Mouse (Mus musculus): ENCODE measurements around the gene Zmiz1.

Gene Zmiz1

GRCm38 (mm10) chr14:25574047-25574870, 115.3 kb downstream of the Zmiz1 start:
- POLR2A ChIA-PET, result interaction anchor here (0.5 to 7.4 kb wide), 18 partner anchors 12 to 215 kb away, joined by 3 to 43 read pairs (median 4); no protein-coding TSS in a partner anchor
- CTCF ChIA-PET, result interaction anchor here (0.6 to 2.3 kb wide), 13 partner anchors 8 to 226 kb away, joined by 3 to 9 read pairs (median 4); no protein-coding TSS in a partner anchor

DNA sequence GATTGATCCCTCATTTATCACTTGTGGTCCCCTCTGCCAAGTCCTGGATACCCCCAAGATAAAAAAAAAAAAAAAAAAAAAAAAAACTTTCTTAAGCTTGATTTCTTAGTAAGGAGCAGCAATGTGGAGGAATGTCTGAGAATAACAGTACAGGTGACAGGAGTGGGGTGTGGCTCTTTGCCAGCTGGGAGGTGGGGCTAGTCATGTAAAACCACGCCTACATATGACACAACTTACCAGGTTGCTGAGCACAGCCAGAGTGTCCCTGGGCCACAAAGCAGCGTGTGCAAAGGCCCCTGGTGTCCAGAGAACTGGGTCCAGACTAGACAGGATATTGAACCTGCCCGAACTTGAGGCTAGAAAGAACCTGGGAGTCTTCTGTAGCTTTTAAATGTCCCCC, 117.7 kb downstream of the Zmiz1 start:
- ChIA-PET POLR2A (interaction anchor here in 3 of 4 experiments (0.6 to 7.4 kb wide), 14 partner anchors 11 to 657 kb away, joined by 3 to 43 read pairs (median 4); no protein-coding TSS in a partner anchor), CTCF (interaction anchor here in 3 of 4 experiments (0.6 to 2.9 kb wide), 7 partner anchors 9 to 715 kb away, joined by 3 to 15 read pairs (median 8); no protein-coding TSS in a partner anchor)

DNA sequence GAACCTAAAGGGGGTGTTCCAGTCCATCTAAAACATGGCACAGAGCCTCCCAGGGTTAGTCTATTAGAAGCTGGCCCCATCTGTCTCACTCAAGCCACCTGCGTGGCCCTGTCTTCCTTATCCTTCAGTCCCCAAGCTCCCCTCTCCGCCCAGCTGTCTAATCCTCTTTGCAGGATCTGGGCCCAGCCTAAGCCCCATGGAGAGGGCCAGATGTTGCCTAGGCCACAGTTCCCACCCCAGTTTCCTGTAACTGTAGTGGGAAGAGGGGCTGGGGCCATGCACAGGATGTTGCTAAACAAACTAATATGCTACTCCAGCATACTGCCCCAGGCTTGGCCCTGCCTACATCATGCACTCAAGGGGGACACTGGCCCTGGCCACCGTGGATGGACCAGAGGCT, 118.4 kb downstream of the Zmiz1 start:
- CTCF ChIA-PET, result interaction anchor here in 1 of 4 experiments (0.9 to 2.9 kb wide), 4 partner anchors 10 to 562 kb away, joined by 3 to 12 read pairs (median 7); no protein-coding TSS in a partner anchor

GRCm38 (mm10) chr14:25579597-25579996, 120.6 kb downstream of the Zmiz1 start:
- ChIA-PET POLR2A (interaction anchor here (0.7 to 7.4 kb wide), 21 partner anchors 8 to 47 kb away, joined by 3 to 43 read pairs (median 4); no protein-coding TSS in a partner anchor), CTCF (interaction anchor here in 3 of 4 experiments (0.7 to 3.5 kb wide), 6 partner anchors 10 to 1345 kb away, joined by 3 to 17 read pairs (median 4); no protein-coding TSS in a partner anchor)

More for the DNA sequence above, 118.4 kb downstream of the Zmiz1 start:
- POLR2A ChIA-PET, result interaction anchor here in 3 of 4 experiments (0.5 to 7.4 kb wide), 7 partner anchors 10 to 1064 kb away, joined by 3 to 43 read pairs (median 4); no protein-coding TSS in a partner anchor

DNA sequence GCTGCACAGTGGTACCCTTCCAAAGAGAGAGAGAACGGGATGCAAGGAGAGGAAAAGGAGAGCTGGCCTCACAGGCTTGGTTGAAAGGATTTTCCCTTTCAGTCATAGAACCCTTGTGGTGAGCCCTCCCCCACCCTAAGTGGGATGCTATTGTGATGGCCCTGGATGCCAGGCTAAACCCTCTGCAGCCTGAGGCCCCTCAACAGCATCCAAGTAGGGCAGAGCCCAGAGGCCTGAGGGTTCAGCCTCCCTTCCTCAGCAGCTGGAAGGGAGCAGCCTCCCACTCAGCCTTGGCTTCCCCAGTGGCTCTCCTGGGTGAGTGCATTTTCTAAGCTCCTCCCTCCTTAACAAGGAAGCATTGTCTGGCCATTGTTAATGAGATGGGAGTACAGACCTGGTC, 121.4 kb downstream of the Zmiz1 start:
- ChIA-PET CTCF (interaction anchor here in 3 of 4 experiments (0.5 to 3.5 kb wide), 5 partner anchors 9 to 66 kb away, joined by 3 to 17 read pairs (median 5); no protein-coding TSS in a partner anchor), POLR2A (interaction anchor here (0.5 to 2.7 kb wide), 18 partner anchors 8 to 123 kb away, joined by 3 to 10 read pairs (median 4); no protein-coding TSS in a partner anchor)

GRCm38 (mm10) chr14:25582603-25583002, 123.6 kb downstream of the Zmiz1 start:
- ChIA-PET POLR2A (no interaction called here), CTCF (no interaction called here)

GRCm38 (mm10) chr14:25583899-25584298, 124.9 kb downstream of the Zmiz1 start:
- ChIA-PET POLR2A (interaction anchor here in 2 of 4 experiments (0.7 to 1.3 kb wide), 2 partner anchors 8 to 22 kb away, joined by 3 read pairs; no protein-coding TSS in a partner anchor), CTCF (interaction anchor here in 2 of 4 experiments (0.5 to 0.7 kb wide), 2 partner anchors 223 to 286 kb away, joined by 3 to 4 read pairs; no protein-coding TSS in a partner anchor)

- ChIA-PET CTCF (interaction anchor here in 2 of 4 experiments (0.6 kb wide), 3 partner anchors 18 to 72 kb away, joined by 3 to 4 read pairs (median 3); no protein-coding TSS in a partner anchor), POLR2A (interaction anchor here (0.6 to 5.8 kb wide), 12 partner anchors 10 to 80 kb away, joined by 3 to 43 read pairs (median 4); no protein-coding TSS in a partner anchor)
These were observed 126.7 kb downstream of the Zmiz1 start for GRCm38 (mm10) chr14:25585545-25586301.

DNA sequence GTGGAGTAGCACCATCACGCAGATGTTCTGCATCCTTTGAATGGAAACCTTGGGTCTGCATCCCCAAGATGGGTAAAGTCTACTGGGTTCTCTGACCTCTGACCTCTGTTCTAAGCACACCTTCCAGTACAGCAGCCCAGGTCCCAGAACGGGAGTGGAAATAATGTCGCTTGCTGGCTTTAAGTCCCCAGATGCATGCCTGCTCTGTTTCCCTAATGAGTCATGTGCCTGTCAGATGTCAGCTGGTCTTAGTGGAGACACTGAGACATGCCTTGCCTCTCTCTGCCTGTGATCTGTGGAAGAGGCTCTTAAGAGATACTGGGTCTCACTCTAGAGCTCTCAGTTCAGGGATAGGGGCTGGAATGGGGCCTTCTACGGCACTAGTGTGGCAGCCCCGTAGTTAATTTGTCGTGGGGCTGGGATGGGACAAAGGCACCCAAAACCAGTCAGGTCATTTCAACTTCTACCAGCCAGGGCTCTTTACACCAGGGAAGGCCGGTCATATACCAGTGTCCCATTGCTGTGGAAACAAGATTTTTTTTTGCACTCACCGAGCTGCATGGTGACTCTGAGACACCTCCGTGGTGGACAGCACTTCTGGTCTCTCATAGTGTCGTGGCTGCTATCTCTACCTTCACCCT, 128.0 kb downstream of the Zmiz1 start:
- ChIA-PET CTCF (interaction anchor here in 3 of 4 experiments (0.5 to 1.6 kb wide), 5 partner anchors 14 to 604 kb away, joined by 3 to 5 read pairs (median 4); no protein-coding TSS in a partner anchor), POLR2A (interaction anchor here (0.6 to 5.8 kb wide), 13 partner anchors 11 to 1089 kb away, joined by 3 to 43 read pairs (median 5); no protein-coding TSS in a partner anchor)

GRCm38 (mm10) chr14:25587487-25588001, 128.6 kb downstream of the Zmiz1 start:
- ChIA-PET CTCF (interaction anchor here in 2 of 4 experiments (1.0 to 1.6 kb wide), 3 partner anchors 13 to 59 kb away, joined by 3 to 5 read pairs (median 4); no protein-coding TSS in a partner anchor), POLR2A (interaction anchor here (0.6 to 5.8 kb wide), 12 partner anchors 12 to 1090 kb away, joined by 3 to 43 read pairs (median 5); no protein-coding TSS in a partner anchor)

GRCm38 (mm10) chr14:25588156-25588555, 129.2 kb downstream of the Zmiz1 start:
- ChIA-PET POLR2A (interaction anchor here in 3 of 4 experiments (0.6 to 5.8 kb wide), 15 partner anchors 8 to 546 kb away, joined by 3 to 43 read pairs (median 4); no protein-coding TSS in a partner anchor), CTCF (interaction anchor here in 3 of 4 experiments (0.6 to 1.4 kb wide), 3 partner anchors 58 to 259 kb away, joined by 3 to 4 read pairs (median 4); no protein-coding TSS in a partner anchor)

DNA sequence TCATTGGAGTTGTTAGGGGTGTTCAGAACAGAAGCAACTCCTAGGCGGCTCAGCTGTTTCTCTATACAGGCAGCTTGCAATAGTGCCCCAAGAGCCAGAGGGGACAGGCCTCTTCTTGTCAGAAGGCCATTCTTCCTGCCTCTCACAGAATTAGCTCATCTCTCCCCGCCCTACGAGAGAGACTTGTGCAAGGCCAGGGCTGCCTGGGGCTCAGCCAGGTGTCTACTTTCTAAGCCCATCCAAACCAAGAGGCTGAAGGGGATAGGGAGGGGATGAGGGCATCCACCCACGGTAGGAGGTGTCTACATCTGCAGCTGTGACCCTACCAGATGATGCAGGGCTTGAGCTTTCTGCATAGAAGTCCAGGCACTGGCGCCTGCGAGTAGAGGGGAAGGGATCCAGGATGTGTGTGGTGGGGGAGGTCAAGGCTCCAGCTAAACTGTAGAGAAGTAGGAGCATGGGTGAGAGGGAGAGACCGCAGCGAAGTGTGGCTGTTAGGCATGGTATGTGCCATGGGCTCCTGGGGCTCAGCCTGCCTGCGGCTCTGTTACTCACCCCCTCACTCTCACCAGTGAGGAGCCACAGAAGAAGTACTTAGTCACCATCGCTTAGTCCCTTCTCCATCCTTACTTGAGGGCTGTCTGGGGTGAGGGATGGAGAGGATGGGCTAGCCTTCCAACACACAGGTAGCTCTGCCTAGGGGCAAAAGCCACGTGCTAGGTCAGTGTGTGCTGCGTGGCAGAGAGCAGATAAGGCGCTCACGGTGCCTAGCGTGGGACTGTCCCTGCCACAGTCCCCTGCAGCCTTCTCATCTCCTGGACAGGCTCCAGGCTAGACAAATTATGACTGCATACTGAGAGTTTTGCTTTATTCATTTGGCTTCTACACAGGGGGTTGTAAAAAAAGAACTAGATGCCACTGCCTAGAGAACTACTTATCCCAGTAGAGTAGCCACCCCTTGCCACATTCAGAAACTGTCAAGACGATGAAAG, 130.3 kb downstream of the Zmiz1 start:
- ChIA-PET CTCF (interaction anchor here in 3 of 4 experiments (0.6 to 1.4 kb wide), 6 partner anchors 9 to 1442 kb away, joined by 3 to 4 read pairs (median 4); no protein-coding TSS in a partner anchor), POLR2A (interaction anchor here (0.6 to 5.8 kb wide), 27 partner anchors 9 to 591 kb away, joined by 3 to 43 read pairs (median 4); no protein-coding TSS in a partner anchor)

DNA sequence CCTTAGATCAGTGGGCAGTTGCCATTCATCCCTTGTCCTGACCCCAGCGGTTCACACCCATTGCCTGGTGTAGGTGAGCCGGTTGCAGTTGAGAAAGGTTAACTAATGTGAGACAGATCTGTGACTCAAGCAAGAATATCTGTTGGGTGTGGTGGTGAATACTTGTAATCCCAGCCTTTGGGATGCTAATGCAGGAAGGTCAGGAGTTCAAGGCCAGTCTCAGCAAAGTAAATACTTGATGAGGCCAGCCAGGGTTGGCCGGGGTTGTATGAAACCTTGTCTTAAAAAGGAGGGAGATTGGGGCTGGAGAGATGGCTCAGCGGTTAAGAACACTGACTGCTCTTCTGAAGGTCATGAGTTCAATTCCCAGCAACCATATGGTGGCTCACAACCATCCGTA, 132.0 kb downstream of the Zmiz1 start:
- CTCF ChIA-PET, result interaction anchor here in 1 of 4 experiments (1.0 kb wide), 1 partner anchor 24 kb away, joined by 3 read pairs; no protein-coding TSS in a partner anchor

GRCm38 (mm10) chr14:25591426-25591825, 132.4 kb downstream of the Zmiz1 start:
- POLR2A ChIA-PET, result interaction anchor here (0.7 to 5.1 kb wide), 9 partner anchors 8 to 16 kb away, joined by 3 to 71 read pairs (median 10); no protein-coding TSS in a partner anchor
- CTCF ChIA-PET, result interaction anchor here in 1 of 4 experiments (0.6 kb wide), 1 partner anchor 384 kb away, joined by 3 read pairs; no protein-coding TSS in a partner anchor

More for the DNA sequence above, 132.0 kb downstream of the Zmiz1 start:
- POLR2A ChIA-PET, result interaction anchor here (0.5 to 5.0 kb wide), 10 partner anchors 9 to 88 kb away, joined by 3 to 71 read pairs (median 6); no protein-coding TSS in a partner anchor

- ChIA-PET POLR2A (interaction anchor here in 3 of 4 experiments (0.6 to 5.1 kb wide), 21 partner anchors 8 to 277 kb away, joined by 3 to 71 read pairs (median 5); no protein-coding TSS in a partner anchor), CTCF (interaction anchor here in 2 of 4 experiments (0.6 to 1.1 kb wide), 3 partner anchors 12 to 25 kb away, joined by 3 to 4 read pairs (median 4); no protein-coding TSS in a partner anchor)
These were observed 133.5 kb downstream of the Zmiz1 start for GRCm38 (mm10) chr14:25592522-25592921.
